Mouse (Mus musculus) megakaryocyte, embryonic 14.5 days (primary cell): ENCODE measurements around the gene Sapcd1. TPM values are rescaled to one million over a fixed set of nuclear protein-coding genes. Genes with fewer than 3 reads are reported as not detected.

Source experiments
- H3K27me3 ChIP-seq: replicated peaks from 2 replicates; pipeline ENCODE3; 2012; ENCODE audit warnings: inconsistent platforms
- H3K36me3 ChIP-seq: replicated peaks from 2 replicates; pipeline ENCODE3; 2012; ENCODE audit warnings: low read length, inconsistent platforms, mixed read lengths
- H3K4me1 ChIP-seq: 2 replicates; pipeline ENCODE4 v1.6.1; 2012; ENCODE audit warnings: inconsistent platforms
- H3K4me3 ChIP-seq: replicated peaks from 2 replicates; pipeline ENCODE3; 2012; ENCODE audit warnings: moderate library complexity, mild to moderate bottlenecking, inconsistent platforms
- H3K9me3 ChIP-seq: 2 replicates; pipeline ENCODE4 v1.6.1; 2012; ENCODE audit warnings: inconsistent platforms
- FLI1 ChIP-seq: IDR thresholded peaks from 2 replicates; pipeline ENCODE4 v1.6.1; 2012; ENCODE audit warnings: low read length, inconsistent platforms, mixed read lengths
- GATA1 ChIP-seq: IDR thresholded peaks from 3 replicates; pipeline ENCODE4 v1.6.1; 2012; ENCODE audit warnings: mixed read lengths, low read length, inconsistent platforms, borderline replicate concordance
- polyA plus RNA-seq: library from polyadenylated mRNA; stranded (reverse); fragments of >175 nt; gene quantifications from 2 replicates; pipeline ENCODE4 v1.2.3, GENCODE M21; 2012; ENCODE audit warnings: low replicate concordance; ENCODE audit not compliant: insufficient read depth

Sapcd1 gene
- polyA plus RNA-seq, 1 experiment, result 5.4 TPM

GRCm38 (mm10) chr17:34979631-34980030 lies 48.2 kb downstream of the Sapcd1 start:
- Histone ChIP-seq H3K4me1 (peaks cover 29% of the 10 kb centered on the region), H3K36me3 (peaks cover 2% of the 10 kb centered on the region), H3K9me3 (no peaks in the 10 kb centered on the region), H3K27me3 (peaks cover 8% of the 10 kb centered on the region), H3K4me3 (no peak overlapping the region)
- no peak for TF ChIP-seq GATA1
- TF ChIP-seq FLI1, result no peak

DNA sequence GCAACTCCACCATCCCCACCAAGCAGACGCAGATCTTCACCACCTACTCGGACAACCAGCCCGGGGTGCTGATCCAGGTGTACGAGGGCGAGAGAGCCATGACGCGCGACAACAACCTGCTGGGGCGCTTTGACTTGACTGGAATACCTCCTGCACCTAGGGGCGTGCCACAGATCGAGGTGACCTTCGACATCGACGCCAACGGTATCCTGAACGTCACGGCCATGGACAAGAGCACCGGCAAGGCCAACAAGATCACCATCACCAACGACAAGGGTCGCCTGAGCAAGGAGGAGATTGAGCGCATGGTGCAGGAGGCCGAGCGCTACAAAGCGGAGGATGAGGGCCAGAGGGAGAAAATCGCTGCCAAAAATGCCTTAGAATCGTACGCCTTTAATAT lies 49.6 kb downstream of the Sapcd1 start:
- no peaks in the 10 kb centered on the region for H3K36me3 ChIP-seq
- TF ChIP-seq FLI1 (no peak), GATA1 (no peak)
- peaks cover 20% of the 10 kb centered on the region for H3K27me3 ChIP-seq
- no peak overlapping the region for H3K4me3 ChIP-seq
- H3K4me1 ChIP-seq, result peaks cover 22% of the 10 kb centered on the region
- no peaks in the 10 kb centered on the region for H3K9me3 ChIP-seq

GRCm38 (mm10) chr17:34977000-34977399 lies 50.8 kb downstream of the Sapcd1 start:
- no peaks in the 10 kb centered on the region for H3K9me3 ChIP-seq
- no peak overlapping the region for H3K4me3 ChIP-seq
- TF ChIP-seq FLI1 (no peak), GATA1 (no peak)
- H3K36me3 ChIP-seq, result no peaks in the 10 kb centered on the region
- peaks cover 19% of the 10 kb centered on the region for H3K4me1 ChIP-seq
- peaks cover 30% of the 10 kb centered on the region for H3K27me3 ChIP-seq

Other genes starting within 250 kb of the Sapcd1 start
- not detected in 2 replicates for gene Cyp21a1, start 223.5 kb downstream of the Sapcd1 start, polyA plus RNA-seq
- gene Stk19, start 191.1 kb downstream of the Sapcd1 start, polyA plus RNA-seq, result 44.3 and 85.0 TPM in 2 replicates
- 61.9 and 137 TPM in 2 replicates for gene Dxo, start 191.0 kb downstream of the Sapcd1 start, polyA plus RNA-seq
- gene Skiv2l, start 177.8 kb downstream of the Sapcd1 start, polyA plus RNA-seq, result 25.1 and 27.6 TPM in 2 replicates
- gene Nelfe, start 177.6 kb downstream of the Sapcd1 start, polyA plus RNA-seq, result 67.5 and 220 TPM in 2 replicates
- gene Cfb, start 165.5 kb downstream of the Sapcd1 start, polyA plus RNA-seq, result 0.54 TPM in 1 of 2 replicates, not detected in the other
- gene Zbtb12, start 148.5 kb downstream of the Sapcd1 start, polyA plus RNA-seq, result 6.7 and 15.4 TPM in 2 replicates
- not detected in 2 replicates for gene Gm20547, start 146.0 kb downstream of the Sapcd1 start, polyA plus RNA-seq
- gene C2, start 129.8 kb downstream of the Sapcd1 start, polyA plus RNA-seq, result 3.0 and 6.0 TPM in 2 replicates
- 356 and 543 TPM in 2 replicates for gene Ehmt2, start 129.5 kb downstream of the Sapcd1 start, polyA plus RNA-seq
- not detected in 2 replicates for gene Slc44a4, start 113.5 kb downstream of the Sapcd1 start, polyA plus RNA-seq
- gene Neu1, start 96.8 kb downstream of the Sapcd1 start, polyA plus RNA-seq, result 12.4 and 41.3 TPM in 2 replicates
- gene Hspa1b, start 68.8 kb downstream of the Sapcd1 start, polyA plus RNA-seq, result 4.5 and 7.2 TPM in 2 replicates
- not detected in 2 replicates for gene Gm20481, start 58.1 kb downstream of the Sapcd1 start, polyA plus RNA-seq
- gene Hspa1a, start 55.9 kb downstream of the Sapcd1 start, polyA plus RNA-seq, result 1.5 and 2.0 TPM in 2 replicates
- gene Hspa1l, start 55.3 kb downstream of the Sapcd1 start, polyA plus RNA-seq, result not detected in 2 replicates
- gene Lsm2, start 46.2 kb downstream of the Sapcd1 start, polyA plus RNA-seq, result 64.3 and 95.0 TPM in 2 replicates
- 188 and 650 TPM in 2 replicates for gene Vars, start 27.0 kb downstream of the Sapcd1 start, polyA plus RNA-seq
- gene Vwa7, start 11.4 kb downstream of the Sapcd1 start, polyA plus RNA-seq, result 0.38 and 0.40 TPM in 2 replicates
- gene Msh5, start 18.7 kb upstream of the Sapcd1 start, polyA plus RNA-seq, result 10.5 and 10.9 TPM in 2 replicates
- 244 and 373 TPM in 2 replicates for gene Clic1, start 21.9 kb upstream of the Sapcd1 start, polyA plus RNA-seq
- 30.5 and 36.5 TPM in 2 replicates for gene Ddah2, start 31.0 kb upstream of the Sapcd1 start, polyA plus RNA-seq
- gene Ly6g6c, start 37.4 kb upstream of the Sapcd1 start, polyA plus RNA-seq, result 14.8 and 15.5 TPM in 2 replicates
- gene Mpig6b, start 38.2 kb upstream of the Sapcd1 start, polyA plus RNA-seq, result 53.5 and 66.3 TPM in 2 replicates
- not detected in 2 replicates for gene Ly6g6e, start 48.9 kb upstream of the Sapcd1 start, polyA plus RNA-seq
- gene Ly6g6d, start 50.0 kb upstream of the Sapcd1 start, polyA plus RNA-seq, result 79.9 and 106 TPM in 2 replicates
- 517 and 745 TPM in 2 replicates for gene Ly6g6f, start 57.6 kb upstream of the Sapcd1 start, polyA plus RNA-seq
- gene Abhd16a, start 61.2 kb upstream of the Sapcd1 start, polyA plus RNA-seq, result 211 and 290 TPM in 2 replicates
- not detected in 2 replicates for gene Ly6g5c, start 80.3 kb upstream of the Sapcd1 start, polyA plus RNA-seq
- gene Ly6g5b, start 87.4 kb upstream of the Sapcd1 start, polyA plus RNA-seq, result 0.23 TPM in 1 of 2 replicates, not detected in the other
- 46.5 and 57.4 TPM in 2 replicates for gene Gpank1, start 93.4 kb upstream of the Sapcd1 start, polyA plus RNA-seq
- 75.6 and 82.2 TPM in 2 replicates for gene Csnk2b, start 94.0 kb upstream of the Sapcd1 start, polyA plus RNA-seq
- 3.2 and 6.1 TPM in 2 replicates for gene D17H6S53E, start 98.4 kb upstream of the Sapcd1 start, polyA plus RNA-seq
- gene Apom, start 104.0 kb upstream of the Sapcd1 start, polyA plus RNA-seq, result not detected in 2 replicates
- gene Bag6, start 107.2 kb upstream of the Sapcd1 start, polyA plus RNA-seq, result 613 and 1,584 TPM in 2 replicates
- gene Prrc2a, start 136.9 kb upstream of the Sapcd1 start, polyA plus RNA-seq, result 1,080 and 3,273 TPM in 2 replicates
- 2.5 and 22.3 TPM in 2 replicates for gene Aif1, start 148.1 kb upstream of the Sapcd1 start, polyA plus RNA-seq
- gene Lst1, start 160.4 kb upstream of the Sapcd1 start, polyA plus RNA-seq, result 5.9 and 24.8 TPM in 2 replicates
- gene Ltb, start 166.4 kb upstream of the Sapcd1 start, polyA plus RNA-seq, result 12.1 TPM in 1 of 2 replicates, not detected in the other
- gene Tnf, start 174.0 kb upstream of the Sapcd1 start, polyA plus RNA-seq, result 2.9 and 3.5 TPM in 2 replicates
- gene Lta, start 177.3 kb upstream of the Sapcd1 start, polyA plus RNA-seq, result 0.85 TPM in 1 of 2 replicates, not detected in the other
- not detected in 2 replicates for gene Gm16181, start 192.8 kb upstream of the Sapcd1 start, polyA plus RNA-seq
- gene Atp6v1g2, start 205.6 kb upstream of the Sapcd1 start, polyA plus RNA-seq, result 0.86 TPM in 1 of 2 replicates, not detected in the other
- gene Nfkbil1, start 207.8 kb upstream of the Sapcd1 start, polyA plus RNA-seq, result 31.8 and 57.1 TPM in 2 replicates
- gene Ddx39b, start 213.7 kb upstream of the Sapcd1 start, polyA plus RNA-seq, result 83.5 and 158 TPM in 2 replicates
- 170 and 362 TPM in 2 replicates for gene H2-D1, start 234.7 kb upstream of the Sapcd1 start, polyA plus RNA-seq